27 mouse cellular contexts compared by ENCODE assay signal in genomic region chr6:99126717-99127116, GRCm38 (mm10).
DNase-seq lines count a peak whose midpoint lies in the region; ATAC-seq lines count a peak whose summit lies in the region.
"Had no signal": no experiment of that assay in that cellular context is flagged by ENCODE, and none has a peak within 500 bp of the region (broad histone marks: within the 10 kb centered on the region; RNA-seq: fewer than 3 reads in every experiment).

No protein-coding gene starts in this region.

- peaks cover 5% of the 10 kb centered on the region; the same call in 1 of the 2 replicates for H3K36me3 ChIP-seq in intestine, embryonic 16.5 days (ENCODE audit: control insufficient read depth, insufficient read depth, low read length)
- H3K36me3 ChIP-seq: heart, embryonic 13.5 days; liver, embryonic 15.5 days; lung, embryonic 15.5 days had no signal

- WGBS in intestine, embryonic 16.5 days: 85% methylated on average over 9 of the region's 9 CpGs

- H3K9ac ChIP-seq in intestine, embryonic 16.5 days (ENCODE audit: low read depth, low read length): no peak overlapping the region
- H3K9ac ChIP-seq: heart, embryonic 13.5 days; hindbrain, embryonic 14.5 days; liver, embryonic 15.5 days; lung, embryonic 15.5 days had no signal

- no peak overlapping the region for H3K4me2 ChIP-seq in intestine, embryonic 16.5 days (ENCODE audit: low read depth, low read length)
- H3K4me2 ChIP-seq: heart, embryonic 13.5 days; hindbrain, embryonic 14.5 days; liver, embryonic 15.5 days; lung, embryonic 15.5 days had no signal

- DNase-seq in 416B (ENCODE audit: low read depth): peak; percentile 48
- peak; percentile 43 to 45 for DNase-seq in B cell, adult 2 months
- peak; percentile 40 for DNase-seq in T-cell, adult 2 months (ENCODE audit: low spot score)
- DNase-seq in lung, postnatal 36 days: no peak
- DNase-seq in layer of hippocampus, adult 9-11 months: no peak
- no peak for DNase-seq in layer of hippocampus, adult 9-10 months (ENCODE audit: low spot score)
- DNase-seq: adrenal gland, postnatal 10 days; cerebellum, adult 11-12 months; cerebellum, postnatal 10 days; gastrocnemius, adult 2 months; gastrocnemius, postnatal 36 days; heart, adult 2 months; heart, postnatal 10 days; kidney, adult 2 months; kidney, postnatal 4 days; liver; midbrain, embryonic 14.5 days had no signal

- no peak overlapping the region for H3K4me3 ChIP-seq in intestine, embryonic 16.5 days (ENCODE audit: low read length)
- H3K4me3 ChIP-seq: erythroblast, embryonic 14.5 days; gastrocnemius, adult 2 months; heart, adult 2 months; heart, embryonic 13.5 days; liver, embryonic 15.5 days; lung, embryonic 15.5 days had no signal

- H3K9me3 ChIP-seq in intestine, embryonic 16.5 days (ENCODE audit: control insufficient read depth, low read length): no peaks in the 10 kb centered on the region
- H3K9me3 ChIP-seq: heart, embryonic 13.5 days; liver, embryonic 15.5 days; lung, embryonic 15.5 days had no signal

- H3K27ac ChIP-seq in intestine, embryonic 16.5 days (ENCODE audit: low read length): no peak overlapping the region
- H3K27ac ChIP-seq: gastrocnemius, adult 2 months; heart, adult 2 months; heart, embryonic 13.5 days; hindbrain, embryonic 14.5 days; kidney, postnatal 0 days; liver, embryonic 15.5 days; lung, embryonic 15.5 days; macrophage had no signal

- H3K4me1 ChIP-seq in intestine, embryonic 16.5 days (ENCODE audit: control insufficient read depth, insufficient read depth, low read length): peaks cover 11% of the 10 kb centered on the region

- H3K27me3 ChIP-seq in intestine, embryonic 16.5 days (replicated peaks; ENCODE audit: control insufficient read depth, insufficient read depth, low read length): no peaks in the 10 kb centered on the region
- H3K27me3 ChIP-seq: heart, embryonic 13.5 days; liver, embryonic 15.5 days; lung, embryonic 15.5 days had no signal

- ATAC-seq in megakaryocyte progenitor cell, adult 5-6 weeks (replicated peaks; ENCODE audit: poor library complexity): peak; percentile 52
- no peak for ATAC-seq in intestine, embryonic 16.5 days
- ATAC-seq: forebrain, embryonic 16.5 days had no signal

Comparison
In these comparisons a context has a peak if more than half of its experiments do, and no peak if none do; other contexts are left out.
1. DNase-seq: peak in 416B (single experiment), B cell, adult 2 months (2 of 2) and T-cell, adult 2 months (single experiment); none in lung, postnatal 36 days (single experiment), layer of hippocampus, adult 9-11 months (single experiment) and layer of hippocampus, adult 9-10 months (single experiment).